Mouse (Mus musculus): ENCODE measurements at regions not wholly inside any gene's neighbourhood (a gene's known extent, or its start where the extent isn't known, plus 50 kb on each side); places are given as distances from the start of the nearest gene placed in this dataset.

- no peaks in the 10 kb centered on the region for H3K36me3 ChIP-seq
- 72% methylated on average over 12 of the region's 12 CpGs for WGBS
- no peak overlapping the region for H3K4me3 ChIP-seq
- H3K27me3 ChIP-seq (ENCODE audit: low read depth, poor library complexity, severe bottlenecking): no peaks in the 10 kb centered on the region
- H3K4me1 ChIP-seq: peaks cover 25% of the 10 kb centered on the region
- no peaks in the 10 kb centered on the region for H3K9me3 ChIP-seq (replicated peaks)
- no peak overlapping the region for H3K27ac ChIP-seq
- no peak for DNase-seq (ENCODE audit: low spot score)
Measured at GRCm38 (mm10) chr3:66398214-66399150, 101.8 kb upstream of the Veph1 start.

DNA sequence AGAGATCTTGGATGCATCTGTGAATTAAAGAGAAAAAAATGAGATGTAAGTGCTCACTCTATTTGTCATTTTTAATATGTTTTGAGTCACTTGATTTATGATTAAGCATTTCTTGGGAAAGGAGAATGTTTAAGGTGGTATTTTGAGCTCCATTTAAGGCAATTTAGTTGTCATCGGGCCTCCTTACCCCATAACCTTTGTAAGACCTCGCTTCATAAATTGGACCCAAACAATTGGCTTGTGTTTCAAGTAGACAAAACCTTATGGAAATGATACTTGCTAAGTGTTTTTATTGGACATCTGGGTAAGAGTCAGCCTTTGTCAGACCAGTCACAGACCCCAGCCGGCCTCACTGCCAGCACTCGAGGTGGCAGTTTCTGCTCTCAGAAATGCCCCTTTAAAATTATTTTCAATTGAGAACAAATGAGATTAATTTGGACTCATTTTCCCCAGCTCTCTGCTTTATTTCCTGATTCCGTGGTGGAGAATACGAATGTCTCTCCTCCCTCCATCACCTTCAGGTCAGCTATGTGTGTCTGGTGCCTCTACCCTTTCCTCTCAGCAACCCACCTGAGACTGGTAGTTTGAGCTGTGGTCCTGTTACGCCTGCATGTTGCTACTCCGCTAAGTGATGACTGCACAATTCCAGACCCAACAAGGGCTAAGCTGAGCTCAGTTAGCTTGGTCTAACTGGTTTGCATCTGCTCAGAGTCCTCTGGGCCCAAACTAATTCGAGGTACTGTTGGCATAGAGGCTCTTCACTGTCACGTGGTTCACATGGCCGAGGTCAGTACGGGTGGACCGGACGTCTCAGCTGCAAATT, 78.7 kb upstream of the Veph1 start:
- Histone ChIP-seq H3K36me3 (no peaks in the 10 kb centered on the region), H3K9me3 (replicated peaks) (no peaks in the 10 kb centered on the region), H3K27me3 (ENCODE audit: low read depth, poor library complexity, severe bottlenecking) (no peaks in the 10 kb centered on the region), H3K4me3 (no peak overlapping the region), H3K4me1 (peaks cover 66% of the 10 kb centered on the region), H3K27ac (peak overlapping the region; percentile 84)
- WGBS: 60% methylated on average over 14 of the region's 14 CpGs
- peak; percentile 51 for DNase-seq (ENCODE audit: low spot score)

DNA sequence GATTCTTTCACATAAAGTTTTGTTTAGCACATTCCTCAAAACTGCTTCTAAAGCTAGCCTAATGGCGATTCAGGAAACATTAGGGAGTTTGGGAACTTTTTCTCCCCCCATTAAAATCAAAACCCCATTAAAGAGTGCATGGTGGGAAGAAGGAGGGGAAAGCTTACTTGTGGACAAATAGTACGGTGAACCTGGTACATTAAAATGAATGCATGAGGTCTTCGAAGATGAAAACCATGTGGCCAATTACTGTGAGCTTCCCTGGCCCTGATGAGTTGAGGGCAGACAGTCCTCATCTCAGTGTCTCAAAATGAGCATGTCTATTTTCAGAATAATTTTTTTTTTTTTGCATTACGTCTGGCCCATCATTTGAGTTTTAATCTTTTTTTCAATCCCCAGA, 78.0 kb upstream of the Veph1 start:
- Histone ChIP-seq H3K9me3 (replicated peaks) (no peaks in the 10 kb centered on the region), H3K4me1 (peaks cover 66% of the 10 kb centered on the region), H3K36me3 (no peaks in the 10 kb centered on the region), H3K4me3 (no peak overlapping the region), H3K27ac (peak overlapping the region; percentile 84), H3K27me3 (ENCODE audit: low read depth, poor library complexity, severe bottlenecking) (no peaks in the 10 kb centered on the region)
- no peak for DNase-seq (ENCODE audit: low spot score)
- 48% methylated on average over 4 of the region's 4 CpGs for WGBS

- WGBS: 36% methylated on average over 8 of the region's 8 CpGs
- peak overlapping the region; percentile 84 for H3K27ac ChIP-seq
Measured at GRCm38 (mm10) chr3:66373807-66374575, 77.4 kb upstream of the Veph1 start.

More at GRCm38 (mm10) chr3:66373807-66374575, 77.4 kb upstream of the Veph1 start:
- no peak overlapping the region for H3K4me3 ChIP-seq
- H3K27me3 ChIP-seq (ENCODE audit: low read depth, poor library complexity, severe bottlenecking): no peaks in the 10 kb centered on the region
- H3K9me3 ChIP-seq (replicated peaks): no peaks in the 10 kb centered on the region
- peaks cover 60% of the 10 kb centered on the region for H3K4me1 ChIP-seq
- no peaks in the 10 kb centered on the region for H3K36me3 ChIP-seq
- DNase-seq (ENCODE audit: low spot score): no peak

Measured in limb, embryonic 10.5 days (tissue).